Comparison of ENCODE assay signal across 8 mouse cellular contexts in the genomic region with DNA sequence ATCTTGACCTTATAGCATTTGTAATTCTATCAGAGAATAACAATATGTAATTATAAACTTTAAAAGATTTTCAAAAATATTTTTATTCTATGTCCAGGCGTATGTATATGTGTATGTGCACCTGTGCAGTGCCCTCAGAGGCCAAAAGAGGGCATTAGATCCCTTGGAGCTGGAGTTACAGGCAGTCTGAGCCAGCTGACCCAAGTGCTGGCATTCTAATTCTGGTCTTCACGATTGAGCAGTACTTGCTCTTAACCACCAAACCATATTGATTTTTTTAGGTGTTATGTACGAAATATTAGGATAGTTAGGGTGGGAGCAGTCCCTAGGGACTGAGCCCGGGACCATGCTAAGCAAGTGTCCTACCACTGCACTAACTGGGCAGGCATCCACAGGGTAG. TPM values are rescaled to one million over a fixed set of nuclear protein-coding genes. Genes with fewer than 3 reads are reported as not detected.
DNase-seq lines count a peak whose midpoint lies in the region; ATAC-seq lines count a peak whose summit lies in the region.

No protein-coding gene starts in this region.

- H3K4me3 ChIP-seq in hindbrain, embryonic 14.5 days (replicated peaks; ENCODE audit: low read length) = peak overlapping the region; percentile 39
- peak overlapping the region; percentile 64 for H3K4me3 ChIP-seq in midbrain, embryonic 15.5 days

- peak overlapping the region; percentile 65 for H3K4me2 ChIP-seq in hindbrain, embryonic 14.5 days (replicated peaks)
- H3K4me2 ChIP-seq in midbrain, embryonic 15.5 days = peak overlapping the region; percentile 58

- peak overlapping the region; percentile 51; the same call in 1 of the 2 replicates for H3K9ac ChIP-seq in hindbrain, embryonic 14.5 days
- H3K9ac ChIP-seq in midbrain, embryonic 15.5 days = no peak overlapping the region

- WGBS in hindbrain, embryonic 14.5 days = 82% methylated on average over 4 of the region's 4 CpGs
- WGBS in midbrain, embryonic 15.5 days = 80% methylated on average over 4 of the region's 4 CpGs

- H3K4me1 ChIP-seq in hindbrain, embryonic 14.5 days (replicated peaks; ENCODE audit: control insufficient read depth, insufficient read depth, low read length) = peaks cover 5% of the 10 kb centered on the region; the same call in 1 of the 2 replicates
- peaks cover 15% of the 10 kb centered on the region for H3K4me1 ChIP-seq in midbrain, embryonic 15.5 days

- ATAC-seq in hindbrain, embryonic 14.5 days (ENCODE audit: low FRiP score) = no peak
- ATAC-seq in midbrain, embryonic 15.5 days (replicated peaks) = no peak

- H3K36me3 ChIP-seq in hindbrain, embryonic 14.5 days (replicated peaks; ENCODE audit: control insufficient read depth, insufficient read depth) = no peaks in the 10 kb centered on the region
- no peaks in the 10 kb centered on the region for H3K36me3 ChIP-seq in midbrain, embryonic 15.5 days (replicated peaks)

- H3K9me3 ChIP-seq in hindbrain, embryonic 14.5 days (ENCODE audit: control insufficient read depth, low read length) = no peaks in the 10 kb centered on the region
- H3K9me3 ChIP-seq in midbrain, embryonic 15.5 days = no peaks in the 10 kb centered on the region

- H3K27ac ChIP-seq in hindbrain, embryonic 14.5 days = 0 out of 2 replicates have a peak overlapping the region, but pooled peaks have one; percentile 22
- H3K27ac ChIP-seq in midbrain, embryonic 15.5 days = peak overlapping the region; percentile 95

- no peaks in the 10 kb centered on the region for H3K27me3 ChIP-seq in hindbrain, embryonic 14.5 days (ENCODE audit: control insufficient read depth, insufficient read depth, low read length)
- no peaks in the 10 kb centered on the region for H3K27me3 ChIP-seq in midbrain, embryonic 15.5 days (replicated peaks)

- peak; percentile 6 for DNase-seq in left cerebral cortex, postnatal 4 days
- no peak for DNase-seq in left cerebral cortex, postnatal 25 days (ENCODE audit: low spot score in 2 of 2)
- peak; percentile 44 for DNase-seq in cerebellum, adult 9-10 months
- no peak for DNase-seq in hindbrain, embryonic 14.5 days (ENCODE audit: low spot score)
- no peak for DNase-seq in ovary, postnatal 10 days (ENCODE audit: low spot score)
- DNase-seq in right cerebral cortex, adult 2 months (ENCODE audit: low spot score in 2 of 2) = no peak
- no peak for DNase-seq in gastrocnemius, adult 8-10 months (ENCODE audit: low spot score in 2 of 2)

- intact Hi-C loops in left cerebral cortex, postnatal 4 days (cut with DNase I) = no loop called here
- intact Hi-C loops in left cerebral cortex, postnatal 25 days (cut with DNase I) = loop anchor here (5.0 kb wide), 1 partner anchor 109 kb away; the partner anchor contains the start of gene Mapk3

RNA-seq across cellular contexts. Expression of gene Sgf29, which starts 0.6 kb away (rescaled TPM):
- 10 to 100 TPM; 49.9 to 53.0 TPM for total RNA-seq in left cerebral cortex, postnatal 4 days (2021)
- total RNA-seq in left cerebral cortex, postnatal 25 days (2021) = 10 to 100 TPM; 31.1 to 35.4 TPM
- 58.0 and 61.1 TPM in 2 replicates for polyA plus RNA-seq in hindbrain, embryonic 14.5 days (2014; fragmentation: Nextera tagmentation; extraction: Ambion mirVana)
- polyA plus RNA-seq in midbrain, embryonic 15.5 days (2015; fragmentation: Nextera tagmentation; extraction: Ambion mirVana) = 62.3 and 72.4 TPM in 2 replicates
- total RNA-seq in gastrocnemius, adult 8-10 months (2022) = 10 to 100 TPM; 26.7 to 43.5 (median 34.7) TPM

RNA-seq across cellular contexts. Expression of gene Nupr1, which starts 17.8 kb away (rescaled TPM):
- total RNA-seq in left cerebral cortex, postnatal 4 days (2021) = 1 to 10 TPM; 6.6 to 7.0 TPM
- total RNA-seq in left cerebral cortex, postnatal 25 days (2021) = 10 to 100 TPM; 15.7 to 22.1 TPM
- 11.4 and 12.4 TPM in 2 replicates for polyA plus RNA-seq in hindbrain, embryonic 14.5 days (2014; fragmentation: Nextera tagmentation; extraction: Ambion mirVana)
- 11.5 and 13.0 TPM in 2 replicates for polyA plus RNA-seq in midbrain, embryonic 15.5 days (2015; fragmentation: Nextera tagmentation; extraction: Ambion mirVana)
- 1 to 10 TPM; 3.5 to 6.7 (median 4.7) TPM for total RNA-seq in gastrocnemius, adult 8-10 months (2022)

RNA-seq across cellular contexts. Expression of gene Sult1a1, which starts 27.7 kb away (rescaled TPM):
- total RNA-seq in left cerebral cortex, postnatal 4 days (2021) = 1 to 10 TPM; 2.9 to 3.1 TPM
- total RNA-seq in left cerebral cortex, postnatal 25 days (2021) = 10 to 100 TPM; 11.7 to 19.3 TPM
- 2.5 and 5.3 TPM in 2 replicates for polyA plus RNA-seq in hindbrain, embryonic 14.5 days (2014; fragmentation: Nextera tagmentation; extraction: Ambion mirVana)
- 8.3 and 8.9 TPM in 2 replicates for polyA plus RNA-seq in midbrain, embryonic 15.5 days (2015; fragmentation: Nextera tagmentation; extraction: Ambion mirVana)
- total RNA-seq in gastrocnemius, adult 8-10 months (2022) = 10 to 100 TPM in 2 of 4 experiments, 1 to 10 TPM in 2; 5.9 to 17.4 (median 10.6) TPM

RNA-seq across cellular contexts. Expression of gene Bola2, which starts 46.7 kb away (rescaled TPM):
- total RNA-seq in left cerebral cortex, postnatal 4 days (2021) = 100 to 1,000 TPM; 107 to 115 TPM
- 100 to 1,000 TPM in 1 of 2 experiments, 10 to 100 TPM in 1; 92.0 to 102 TPM for total RNA-seq in left cerebral cortex, postnatal 25 days (2021)
- 124 and 159 TPM in 2 replicates for polyA plus RNA-seq in hindbrain, embryonic 14.5 days (2014; fragmentation: Nextera tagmentation; extraction: Ambion mirVana)
- polyA plus RNA-seq in midbrain, embryonic 15.5 days (2015; fragmentation: Nextera tagmentation; extraction: Ambion mirVana) = 116 and 126 TPM in 2 replicates
- 10 to 100 TPM; 31.9 to 44.1 (median 39.4) TPM for total RNA-seq in gastrocnemius, adult 8-10 months (2022)

RNA-seq across cellular contexts. Expression of gene Slx1b, which starts 47.1 kb away (rescaled TPM):
- total RNA-seq in left cerebral cortex, postnatal 4 days (2021) = 10 to 100 TPM; 25.4 to 26.5 TPM
- total RNA-seq in left cerebral cortex, postnatal 25 days (2021) = 10 to 100 TPM; 14.4 to 17.0 TPM
- 10.7 and 10.9 TPM in 2 replicates for polyA plus RNA-seq in hindbrain, embryonic 14.5 days (2014; fragmentation: Nextera tagmentation; extraction: Ambion mirVana)
- 18.3 and 20.9 TPM in 2 replicates for polyA plus RNA-seq in midbrain, embryonic 15.5 days (2015; fragmentation: Nextera tagmentation; extraction: Ambion mirVana)
- 1 to 10 TPM; 2.3 to 2.8 (median 2.6) TPM for total RNA-seq in gastrocnemius, adult 8-10 months (2022)

Comparison
In these comparisons a context has a peak if more than half of its experiments do, and no peak if none do; other contexts are left out.
1. DNase-seq: peak in left cerebral cortex, postnatal 4 days (single experiment) and cerebellum, adult 9-10 months (single experiment); none in left cerebral cortex, postnatal 25 days (0 of 2), hindbrain, embryonic 14.5 days (single experiment), ovary, postnatal 10 days (single experiment), right cerebral cortex, adult 2 months (0 of 2) and gastrocnemius, adult 8-10 months (0 of 2).